Mouse (Mus musculus): ENCODE results near the gene Dclre1b. TPM values are rescaled to one million over a fixed set of nuclear protein-coding genes. Genes with fewer than 3 reads are reported as not detected.
A peak's percentile ranks its signal among the peaks of the same experiment; 100 is the strongest.
"Not testable (repeated sequence)": the region's sequence is repeated elsewhere in the genome, so short reads cannot be mapped to it uniquely, and the experiment has no call there.

The Dclre1b gene
- polyA plus RNA-seq, 1 experiment: 12.5 TPM

GRCm38 (mm10) chr3:103839711-103840110 lies 30.5 kb upstream of the Dclre1b start:
- TF ChIP-seq POLR2A (IDR thresholded peaks at IDR 0.05; ENCODE audit: borderline replicate concordance, extremely low read depth, insufficient read depth, insufficient read length, poor library complexity, severe bottlenecking) (no peak), CTCF (IDR thresholded peaks at IDR 0.05; ENCODE audit: borderline replicate concordance, extremely low read depth, insufficient read depth, insufficient read length) (no peak)
- no peak for DNase-seq (ENCODE audit: low read depth)

GRCm38 (mm10) chr3:103836453-103836852 lies 27.2 kb upstream of the Dclre1b start:
- no peak for DNase-seq (ENCODE audit: low read depth)
- TF ChIP-seq POLR2A (IDR thresholded peaks at IDR 0.05; ENCODE audit: borderline replicate concordance, extremely low read depth, insufficient read depth, insufficient read length, poor library complexity, severe bottlenecking) (no peak), CTCF (IDR thresholded peaks at IDR 0.05; ENCODE audit: borderline replicate concordance, extremely low read depth, insufficient read depth, insufficient read length) (no peak)

- peak; percentile 34 for DNase-seq (ENCODE audit: low read depth)
Observed at GRCm38 (mm10) chr3:103835951-103836310, 26.7 kb upstream of the Dclre1b start.

GRCm38 (mm10) chr3:103835272-103835950 lies 26.2 kb upstream of the Dclre1b start:
- no peak for DNase-seq (ENCODE audit: low read depth)
- TF ChIP-seq POLR2A (IDR thresholded peaks at IDR 0.05; ENCODE audit: borderline replicate concordance, extremely low read depth, insufficient read depth, insufficient read length, poor library complexity, severe bottlenecking): no peak
- TF ChIP-seq CTCF (IDR thresholded peaks at IDR 0.05; ENCODE audit: borderline replicate concordance, extremely low read depth, insufficient read depth, insufficient read length): no peak

More at GRCm38 (mm10) chr3:103835951-103836310, 26.7 kb upstream of the Dclre1b start:
- no peak for TF ChIP-seq CTCF (IDR thresholded peaks at IDR 0.05; ENCODE audit: borderline replicate concordance, extremely low read depth, insufficient read depth, insufficient read length)
- TF ChIP-seq POLR2A (IDR thresholded peaks at IDR 0.05; ENCODE audit: borderline replicate concordance, extremely low read depth, insufficient read depth, insufficient read length, poor library complexity, severe bottlenecking): no peak

GRCm38 (mm10) chr3:103834001-103834400 lies 24.8 kb upstream of the Dclre1b start:
- no peak for DNase-seq (ENCODE audit: low read depth)
- no peak for TF ChIP-seq POLR2A (IDR thresholded peaks at IDR 0.05; ENCODE audit: borderline replicate concordance, extremely low read depth, insufficient read depth, insufficient read length, poor library complexity, severe bottlenecking)
- no peak for TF ChIP-seq CTCF (IDR thresholded peaks at IDR 0.05; ENCODE audit: borderline replicate concordance, extremely low read depth, insufficient read depth, insufficient read length)

- TF ChIP-seq CTCF (IDR thresholded peaks at IDR 0.05; ENCODE audit: borderline replicate concordance, extremely low read depth, insufficient read depth, insufficient read length): no peak
- TF ChIP-seq POLR2A (IDR thresholded peaks at IDR 0.05; ENCODE audit: borderline replicate concordance, extremely low read depth, insufficient read depth, insufficient read length, poor library complexity, severe bottlenecking): no peak
- DNase-seq (ENCODE audit: low read depth): no peak
Observed at GRCm38 (mm10) chr3:103832426-103832825, 23.2 kb upstream of the Dclre1b start, which contains the start of gene Bcl2l15. Gene Bcl2l15 (plus strand): TSS chr3:103832601.

- DNase-seq (ENCODE audit: low read depth): no peak
- TF ChIP-seq POLR2A (IDR thresholded peaks at IDR 0.05; ENCODE audit: borderline replicate concordance, extremely low read depth, insufficient read depth, insufficient read length, poor library complexity, severe bottlenecking) (no peak), CTCF (IDR thresholded peaks at IDR 0.05; ENCODE audit: borderline replicate concordance, extremely low read depth, insufficient read depth, insufficient read length) (no peak)
Observed at GRCm38 (mm10) chr3:103831146-103831545, 21.9 kb upstream of the Dclre1b start.

- not testable (repeated sequence) for DNase-seq (ENCODE audit: low read depth)
Observed at GRCm38 (mm10) chr3:103830681-103831080, 21.4 kb upstream of the Dclre1b start.

- no peak for DNase-seq (ENCODE audit: low read depth)
- TF ChIP-seq CTCF (IDR thresholded peaks at IDR 0.05; ENCODE audit: borderline replicate concordance, extremely low read depth, insufficient read depth, insufficient read length) (no peak), POLR2A (IDR thresholded peaks at IDR 0.05; ENCODE audit: borderline replicate concordance, extremely low read depth, insufficient read depth, insufficient read length, poor library complexity, severe bottlenecking) (no peak)
Observed at GRCm38 (mm10) chr3:103829036-103829435, 19.8 kb upstream of the Dclre1b start.

GRCm38 (mm10) chr3:103827548-103827947 lies 18.3 kb upstream of the Dclre1b start:
- TF ChIP-seq CTCF (IDR thresholded peaks at IDR 0.05; ENCODE audit: borderline replicate concordance, extremely low read depth, insufficient read depth, insufficient read length): peak; percentile 22; the same call in 1 of the 2 replicates
- TF ChIP-seq POLR2A (IDR thresholded peaks at IDR 0.05; ENCODE audit: borderline replicate concordance, extremely low read depth, insufficient read depth, insufficient read length, poor library complexity, severe bottlenecking): no peak
- peak; percentile 6 for DNase-seq (ENCODE audit: low read depth)

GRCm38 (mm10) chr3:103810967-103811366 lies 1.7 kb upstream of the Dclre1b start:
- no peak for DNase-seq (ENCODE audit: low read depth)
- TF ChIP-seq POLR2A (IDR thresholded peaks at IDR 0.05; ENCODE audit: borderline replicate concordance, extremely low read depth, insufficient read depth, insufficient read length, poor library complexity, severe bottlenecking) (no peak), CTCF (IDR thresholded peaks at IDR 0.05; ENCODE audit: borderline replicate concordance, extremely low read depth, insufficient read depth, insufficient read length) (no peak)

- TF ChIP-seq POLR2A (IDR thresholded peaks at IDR 0.05; ENCODE audit: borderline replicate concordance, extremely low read depth, insufficient read depth, insufficient read length, poor library complexity, severe bottlenecking) (no peak), CTCF (IDR thresholded peaks at IDR 0.05; ENCODE audit: borderline replicate concordance, extremely low read depth, insufficient read depth, insufficient read length) (no peak)
- DNase-seq (ENCODE audit: low read depth): no peak
Observed at GRCm38 (mm10) chr3:103809799-103810150, 531 bp upstream of the Dclre1b start.

Measured in brain, embryonic 14.5 days (tissue).